Mouse (Mus musculus): ENCODE data around the gene Dmwd.
"Not testable (repeated sequence)": the region's sequence is repeated elsewhere in the genome, so short reads cannot be mapped to it uniquely, and the experiment has no call there.

Gene Dmwd

GRCm38 (mm10) chr7:19071024-19071423 is 5.0 kb upstream of the Dmwd start:
- DNase-seq (ENCODE audit: low read depth, low spot score): not testable (repeated sequence)

GRCm38 (mm10) chr7:19073504-19073903 is 2.5 kb upstream of the Dmwd start:
- DNase-seq (ENCODE audit: low read depth, low spot score): no peak

GRCm38 (mm10) chr7:19074494-19074893 is 1.5 kb upstream of the Dmwd start:
- no peak for DNase-seq (ENCODE audit: low read depth, low spot score)

GRCm38 (mm10) chr7:19075231-19075630 is 796 bp upstream of the Dmwd start:
- DNase-seq (ENCODE audit: low read depth, low spot score): no peak

GRCm38 (mm10) chr7:19076586-19076991 is 562 bp downstream of the Dmwd start:
- no peak for DNase-seq (ENCODE audit: low read depth, low spot score)

GRCm38 (mm10) chr7:19077761-19078160 is 1.7 kb downstream of the Dmwd start:
- no peak for DNase-seq (ENCODE audit: low read depth, low spot score)

- no peak for DNase-seq (ENCODE audit: low read depth, low spot score)
Observed at GRCm38 (mm10) chr7:19078732-19079131, 2.7 kb downstream of the Dmwd start.

- no peak for DNase-seq (ENCODE audit: low read depth, low spot score)
Observed at GRCm38 (mm10) chr7:19080451-19080950, 4.5 kb downstream of the Dmwd start.

GRCm38 (mm10) chr7:19082171-19082570 is 6.1 kb downstream of the Dmwd start:
- DNase-seq (ENCODE audit: low read depth, low spot score): no peak

- no peak for DNase-seq (ENCODE audit: low read depth, low spot score)
Observed at GRCm38 (mm10) chr7:19083096-19083495, 7.1 kb downstream of the Dmwd start.

- DNase-seq (ENCODE audit: low read depth, low spot score): no peak
Observed at GRCm38 (mm10) chr7:19083701-19084100, 7.7 kb downstream of the Dmwd start, which contains the start of gene Dmpk. TSS of gene Dmpk (plus strand) at chr7:19083849.

- no peak for DNase-seq (ENCODE audit: low read depth, low spot score)
Observed at GRCm38 (mm10) chr7:19084277-19084771, 8.3 kb downstream of the Dmwd start.

- no peak for DNase-seq (ENCODE audit: low read depth, low spot score)
Observed at GRCm38 (mm10) chr7:19084921-19085473, 9.0 kb downstream of the Dmwd start.

GRCm38 (mm10) chr7:19085495-19085894 is 9.5 kb downstream of the Dmwd start:
- DNase-seq (ENCODE audit: low read depth, low spot score): no peak

- DNase-seq (ENCODE audit: low read depth, low spot score): no peak
Observed at GRCm38 (mm10) chr7:19086042-19086441, 10.0 kb downstream of the Dmwd start.

- no peak for DNase-seq (ENCODE audit: low read depth, low spot score)
Observed at GRCm38 (mm10) chr7:19086760-19087159, 10.7 kb downstream of the Dmwd start.

GRCm38 (mm10) chr7:19088813-19089212 is 12.8 kb downstream of the Dmwd start:
- DNase-seq (ENCODE audit: low read depth, low spot score): no peak

- DNase-seq (ENCODE audit: low read depth, low spot score): no peak
Observed at GRCm38 (mm10) chr7:19091913-19092312, 15.9 kb downstream of the Dmwd start.

- DNase-seq (ENCODE audit: low read depth, low spot score): no peak
Observed at GRCm38 (mm10) chr7:19092381-19093173, 16.6 kb downstream of the Dmwd start.

- no peak for DNase-seq (ENCODE audit: low read depth, low spot score)
Observed at GRCm38 (mm10) chr7:19093174-19093521, 17.1 kb downstream of the Dmwd start.

GRCm38 (mm10) chr7:19093537-19094385 is 17.7 kb downstream of the Dmwd start:
- peak; percentile 56 for DNase-seq (ENCODE audit: low read depth, low spot score)

GRCm38 (mm10) chr7:19094471-19094825 is 18.4 kb downstream of the Dmwd start, which contains the start of gene Six5:
TSS of gene Six5 (plus strand) at chr7:19094594.
- no peak for DNase-seq (ENCODE audit: low read depth, low spot score)

Measured in telencephalon, adult 2 months (tissue).